In genomic region chr16:10253993-10254392, GRCm38 (mm10) we compare ENCODE assay signal across 27 mouse cellular contexts. TPM values are rescaled to one million over a fixed set of nuclear protein-coding genes. Genes with fewer than 3 reads are reported as not detected.
A peak's percentile ranks its signal among the peaks of the same experiment; 100 is the strongest.
DNase-seq lines count a peak whose midpoint lies in the region; ATAC-seq and TF ChIP-seq lines count a peak whose summit lies in the region.
"Had no signal": no experiment of that assay in that cellular context is flagged by ENCODE, and none has a peak within 500 bp of the region (broad histone marks: within the 10 kb centered on the region; RNA-seq: fewer than 3 reads in every experiment).

No protein-coding gene starts in this region.

- no peaks in the 10 kb centered on the region for H3K27me3 ChIP-seq in hindbrain, embryonic 11.5 days (ENCODE audit: control insufficient read depth, insufficient read depth, low read length)
- H3K27me3 ChIP-seq in hindbrain, embryonic 13.5 days: no peaks in the 10 kb centered on the region
- H3K27me3 ChIP-seq in testis, adult 2 months (ENCODE audit: control insufficient read depth, insufficient read depth, low read length): no peaks in the 10 kb centered on the region
- H3K27me3 ChIP-seq: embryonic facial prominence, embryonic 13.5 days; forebrain, embryonic 13.5 days; heart, embryonic 13.5 days; limb, embryonic 13.5 days; liver, embryonic 12.5 days had no signal

- WGBS in hindbrain, embryonic 11.5 days: 33% methylated on average over 1 of the region's 1 CpGs
- 0% methylated on average over 1 of the region's 1 CpGs for WGBS in hindbrain, embryonic 13.5 days

- no peak overlapping the region for H3K4me3 ChIP-seq in hindbrain, embryonic 11.5 days (ENCODE audit: low read depth, low read length)
- H3K4me3 ChIP-seq in hindbrain, embryonic 13.5 days: no peak overlapping the region
- H3K4me3 ChIP-seq in testis, adult 2 months (ENCODE audit: control insufficient read depth, low read depth, low read length): peak overlapping the region; percentile 21
- H3K4me3 ChIP-seq: embryonic facial prominence, embryonic 13.5 days; erythroblast, embryonic 14.5 days; forebrain, embryonic 13.5 days; heart, adult 2 months; heart, embryonic 13.5 days; limb, embryonic 13.5 days; liver, embryonic 12.5 days had no signal

- no peak overlapping the region for H3K27ac ChIP-seq in hindbrain, embryonic 11.5 days (ENCODE audit: low read depth, low read length)
- no peak overlapping the region for H3K27ac ChIP-seq in hindbrain, embryonic 13.5 days
- H3K27ac ChIP-seq in testis, adult 2 months (ENCODE audit: control insufficient read depth, insufficient read depth, low read depth, low read length): no peak overlapping the region
- H3K27ac ChIP-seq: embryonic facial prominence, embryonic 13.5 days; forebrain, embryonic 13.5 days; heart, adult 2 months; heart, embryonic 13.5 days; hindbrain, postnatal 0 days; limb, embryonic 13.5 days; liver, embryonic 12.5 days; stomach, postnatal 0 days had no signal

- no peak overlapping the region for H3K9ac ChIP-seq in hindbrain, embryonic 11.5 days (ENCODE audit: low read depth, low read length)
- no peak overlapping the region for H3K9ac ChIP-seq in hindbrain, embryonic 13.5 days
- H3K9ac ChIP-seq: embryonic facial prominence, embryonic 13.5 days; forebrain, embryonic 13.5 days; heart, embryonic 13.5 days; limb, embryonic 13.5 days; liver, embryonic 12.5 days had no signal

- peak; percentile 32 for DNase-seq in hindbrain, embryonic 11.5 days (ENCODE audit: low spot score)
- DNase-seq in testis, postnatal 14 days (ENCODE audit: low spot score): no peak
- DNase-seq in embryo, embryonic 10.5 days (ENCODE audit: low spot score): peak; percentile 7
- peak; percentile 8 for DNase-seq in retina, postnatal 1 day
- no peak for DNase-seq in spleen, postnatal 4 days (ENCODE audit: low spot score in 2 of 2)
- DNase-seq in lung, postnatal 25 days (ENCODE audit: low spot score): no peak
- DNase-seq: adrenal gland, postnatal 25 days; B cell, adult 2 months; cerebellum, adult 9-10 months; gastrocnemius, postnatal 25 days; heart, adult 2 months; heart, postnatal 14 days; kidney, postnatal 36 days; lung, adult 18-20 months; lung, postnatal 10 days; thymus, postnatal 14 days had no signal

- TF ChIP-seq POLR2A in testis, adult 2 months (IDR thresholded peaks at IDR 0.05; ENCODE audit: control insufficient read depth, low read depth, low read length): no peak

- peak; percentile 7; the same call in 1 of the 2 replicates for ATAC-seq in hindbrain, embryonic 11.5 days (ENCODE audit: low FRiP score)
- no peak for ATAC-seq in hindbrain, embryonic 13.5 days (ENCODE audit: low FRiP score)
- ATAC-seq: forebrain, embryonic 13.5 days; hindbrain, postnatal 0 days; intestine, embryonic 16.5 days; liver, embryonic 12.5 days had no signal

- no peaks in the 10 kb centered on the region for H3K9me3 ChIP-seq in hindbrain, embryonic 11.5 days (ENCODE audit: control insufficient read depth, low read length)
- H3K9me3 ChIP-seq in hindbrain, embryonic 13.5 days: no peaks in the 10 kb centered on the region
- H3K9me3 ChIP-seq: embryonic facial prominence, embryonic 13.5 days; forebrain, embryonic 13.5 days; heart, embryonic 13.5 days; limb, embryonic 13.5 days; liver, embryonic 12.5 days had no signal

- no peak for TF ChIP-seq CTCF in testis, adult 2 months (IDR thresholded peaks at IDR 0.05; ENCODE audit: control insufficient read depth, insufficient read depth, insufficient replicate concordance, low read depth, low read length)

- H3K4me1 ChIP-seq in hindbrain, embryonic 11.5 days (replicated peaks; ENCODE audit: control insufficient read depth, insufficient read depth, low read length): no peaks in the 10 kb centered on the region
- peaks cover 6% of the 10 kb centered on the region for H3K4me1 ChIP-seq in hindbrain, embryonic 13.5 days (replicated peaks)
- no peaks in the 10 kb centered on the region for H3K4me1 ChIP-seq in testis, adult 2 months (ENCODE audit: control insufficient read depth, insufficient read depth, low read length)
- H3K4me1 ChIP-seq: embryonic facial prominence, embryonic 13.5 days; forebrain, embryonic 13.5 days; heart, embryonic 13.5 days; limb, embryonic 13.5 days; liver, embryonic 12.5 days had no signal

- no peak overlapping the region for H3K4me2 ChIP-seq in hindbrain, embryonic 11.5 days (replicated peaks; ENCODE audit: low read depth, low read length)
- no peak overlapping the region for H3K4me2 ChIP-seq in hindbrain, embryonic 13.5 days
- H3K4me2 ChIP-seq: embryonic facial prominence, embryonic 13.5 days; forebrain, embryonic 13.5 days; heart, embryonic 13.5 days; limb, embryonic 13.5 days; liver, embryonic 12.5 days had no signal

- H3K36me3 ChIP-seq in hindbrain, embryonic 11.5 days (ENCODE audit: control insufficient read depth, insufficient read depth, low read length): no peaks in the 10 kb centered on the region
- H3K36me3 ChIP-seq in hindbrain, embryonic 13.5 days: no peaks in the 10 kb centered on the region
- no peaks in the 10 kb centered on the region for H3K36me3 ChIP-seq in testis, adult 2 months (ENCODE audit: control insufficient read depth, insufficient read depth, low read length)
- H3K36me3 ChIP-seq: embryonic facial prominence, embryonic 13.5 days; heart, embryonic 13.5 days; limb, embryonic 13.5 days; liver, embryonic 12.5 days had no signal

RNA-seq across cellular contexts. Expression of gene Emp2, which starts 59.8 kb away (rescaled TPM):
- polyA plus RNA-seq in hindbrain, embryonic 11.5 days (2014; fragmentation: Nextera tagmentation; extraction: Ambion mirVana): 2.6 and 3.6 TPM in 2 replicates
- polyA plus RNA-seq in hindbrain, embryonic 13.5 days (2015; fragmentation: Nextera tagmentation; extraction: Ambion mirVana): 7.4 and 7.8 TPM in 2 replicates
- polyA plus RNA-seq in testis, adult 2 months (2012; rRNA removed): 1.7 and 2.8 TPM in 2 replicates
- polyA plus RNA-seq: erythroblast, embryonic 14.5 days had no signal

Comparison
In these comparisons a context has a peak if more than half of its experiments do, and no peak if none do; other contexts are left out.
1. DNase-seq: peak in hindbrain, embryonic 11.5 days (single experiment), embryo, embryonic 10.5 days (single experiment) and retina, postnatal 1 day (single experiment); none in testis, postnatal 14 days (single experiment), spleen, postnatal 4 days (0 of 2) and lung, postnatal 25 days (single experiment).